Mouse (Mus musculus): Measurements from ENCODE around the gene Sec16b.

DNA sequence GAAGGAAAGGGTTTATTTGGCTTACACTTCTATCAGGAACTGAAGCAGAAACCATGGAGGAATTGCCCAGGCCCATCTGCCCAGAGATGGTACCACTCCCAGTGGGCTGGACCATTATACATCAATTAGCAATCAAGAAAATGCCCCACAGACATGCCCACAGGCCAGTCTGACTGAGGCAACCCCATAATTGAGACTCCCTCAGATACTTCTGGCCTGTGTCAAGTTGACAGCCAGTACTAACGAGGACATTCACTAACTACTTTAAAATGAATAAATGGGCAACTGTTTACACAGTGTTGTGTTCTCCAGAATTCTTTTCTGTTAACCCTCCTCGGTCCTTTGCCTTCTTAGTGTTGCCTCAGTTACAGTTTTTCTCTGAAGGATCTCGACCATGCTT lies 44.2 kb upstream of the Sec16b start:
- no peak for TF ChIP-seq CTCF (IDR thresholded peaks at IDR 0.05; ENCODE audit: low read depth, low read length)
- TF ChIP-seq POLR2A (IDR thresholded peaks at IDR 0.05; ENCODE audit: insufficient read depth, low read length) = no peak

Measured in ES-Bruce4 (cell line).